Mouse (Mus musculus) erythroblast, embryonic 14.5 days (primary cell): ENCODE results near the gene Trafd1. TPM values are rescaled to one million over a fixed set of nuclear protein-coding genes. Genes with fewer than 3 reads are reported as not detected.

Experiments used
- H3K27me3 ChIP-seq: 2 replicates; pipeline ENCODE4 v1.6.1; 2012; ENCODE audit warnings: inconsistent platforms; ENCODE audit not compliant: control insufficient read depth
- H3K36me3 ChIP-seq: 2 replicates; pipeline ENCODE4 v1.6.1; 2012; ENCODE audit warnings: mild to moderate bottlenecking, inconsistent platforms; ENCODE audit not compliant: control insufficient read depth
- H3K4me1 ChIP-seq: 2 replicates; pipeline ENCODE4 v1.6.1; 2012; ENCODE audit warnings: inconsistent platforms; ENCODE audit not compliant: control insufficient read depth
- H3K4me3 ChIP-seq: replicated peaks from 2 replicates; pipeline ENCODE3; 2012; ENCODE audit warnings: moderate library complexity, mild to moderate bottlenecking, inconsistent platforms
- H3K9me3 ChIP-seq: 2 replicates; pipeline ENCODE4 v1.6.1; 2012; ENCODE audit warnings: low read length, inconsistent platforms, mixed read lengths; ENCODE audit not compliant: control insufficient read depth
- GATA1 ChIP-seq: IDR thresholded peaks from 2 replicates; pipeline ENCODE4 v1.6.1; 2012; ENCODE audit warnings: low read length, inconsistent platforms, mixed read lengths
- TAL1 ChIP-seq: IDR thresholded peaks from 3 replicates; pipeline ENCODE4 v1.6.1; 2012; ENCODE audit warnings: low read length, inconsistent platforms, mixed read lengths
- polyA plus RNA-seq: library from polyadenylated mRNA; stranded (reverse); fragments of >175 nt; gene quantifications from 2 replicates; pipeline ENCODE4 v1.2.3, GENCODE M21; 2012

Trafd1 gene
- polyA plus RNA-seq, 1 experiment: 1.8 TPM

- Histone ChIP-seq H3K27me3 (no peaks in the 10 kb centered on the region), H3K4me3 (peak overlapping the region; percentile 84), H3K9me3 (no peaks in the 10 kb centered on the region), H3K4me1 (peaks cover 67% of the 10 kb centered on the region), H3K36me3 (peaks cover 39% of the 10 kb centered on the region)
- TF ChIP-seq GATA1 (no peak), TAL1 (no peak)
Observed at GRCm38 (mm10) chr5:121398965-121399462, 13.6 kb upstream of the Trafd1 start.

- Histone ChIP-seq H3K4me3 (peak overlapping the region; percentile 84), H3K9me3 (no peaks in the 10 kb centered on the region), H3K27me3 (no peaks in the 10 kb centered on the region), H3K4me1 (peaks cover 62% of the 10 kb centered on the region), H3K36me3 (peaks cover 33% of the 10 kb centered on the region)
- TF ChIP-seq TAL1 (no peak), GATA1 (no peak)
Observed at GRCm38 (mm10) chr5:121398146-121398964, 12.9 kb upstream of the Trafd1 start.

- Histone ChIP-seq H3K4me3 (peak within 1 kb of the TSS; percentile 84), H3K27me3 (no peaks in the 10 kb centered on the region), H3K4me1 (peaks cover 55% of the 10 kb centered on the region), H3K36me3 (peaks cover 25% of the 10 kb centered on the region), H3K9me3 (no peaks in the 10 kb centered on the region)
- TF ChIP-seq TAL1 (no peak), GATA1 (no peak)
Observed at GRCm38 (mm10) chr5:121397187-121398145, 12.0 kb upstream of the Trafd1 start, which contains the start of gene Naa25. Gene Naa25 (plus strand): TSS chr5:121397936.

GRCm38 (mm10) chr5:121395621-121396020 lies 10.2 kb upstream of the Trafd1 start:
- peaks cover 8% of the 10 kb centered on the region for H3K36me3 ChIP-seq
- peaks cover 41% of the 10 kb centered on the region for H3K4me1 ChIP-seq
- no peaks in the 10 kb centered on the region for H3K9me3 ChIP-seq
- H3K4me3 ChIP-seq: no peak overlapping the region
- H3K27me3 ChIP-seq: no peaks in the 10 kb centered on the region
- TF ChIP-seq GATA1 (no peak), TAL1 (no peak)

- Histone ChIP-seq H3K36me3 (no peaks in the 10 kb centered on the region), H3K9me3 (no peaks in the 10 kb centered on the region), H3K27me3 (no peaks in the 10 kb centered on the region), H3K4me3 (no peak overlapping the region), H3K4me1 (peaks cover 26% of the 10 kb centered on the region)
- TF ChIP-seq GATA1 (no peak), TAL1 (no peak)
Observed at GRCm38 (mm10) chr5:121393402-121393801, 8.0 kb upstream of the Trafd1 start.

DNA sequence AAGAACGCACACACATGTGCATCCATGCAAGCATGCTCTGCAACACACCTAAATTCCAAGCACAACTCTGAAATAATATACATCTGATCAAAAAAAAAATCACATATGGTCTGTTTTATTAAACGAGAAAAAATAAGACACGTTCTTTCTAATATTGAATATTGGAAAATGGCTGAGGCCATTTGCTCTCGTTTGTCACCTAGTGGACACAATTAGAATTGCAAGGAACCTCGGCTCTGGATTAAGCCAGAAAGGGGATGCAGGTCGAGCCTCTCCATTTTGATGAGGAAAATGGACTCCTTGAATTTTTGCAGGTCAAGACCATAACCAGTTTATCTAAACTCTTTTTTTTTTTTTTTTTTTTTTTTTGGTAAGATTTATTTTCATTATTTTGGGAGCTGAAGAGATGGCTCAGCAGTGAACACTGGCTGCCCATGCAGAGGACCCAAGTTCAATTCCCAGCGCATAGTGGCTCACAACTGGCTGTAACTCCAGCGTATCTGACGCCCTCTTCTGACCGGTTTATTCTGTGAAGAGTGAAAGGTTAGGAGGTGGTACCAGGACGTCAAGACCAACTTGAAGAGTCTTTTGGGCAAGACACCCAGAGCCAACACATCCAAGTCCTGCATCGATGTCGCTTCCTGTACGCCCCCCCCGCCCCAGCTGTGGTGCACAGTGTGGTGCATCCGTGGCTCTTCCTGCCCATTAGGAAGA lies 7.4 kb upstream of the Trafd1 start:
- H3K4me1 ChIP-seq: peaks cover 24% of the 10 kb centered on the region
- TF ChIP-seq GATA1 (no peak), TAL1 (no peak; the same call in 2 of the 3 replicates)
- H3K9me3 ChIP-seq: no peaks in the 10 kb centered on the region
- no peaks in the 10 kb centered on the region for H3K36me3 ChIP-seq
- no peak overlapping the region for H3K4me3 ChIP-seq
- H3K27me3 ChIP-seq: no peaks in the 10 kb centered on the region

DNA sequence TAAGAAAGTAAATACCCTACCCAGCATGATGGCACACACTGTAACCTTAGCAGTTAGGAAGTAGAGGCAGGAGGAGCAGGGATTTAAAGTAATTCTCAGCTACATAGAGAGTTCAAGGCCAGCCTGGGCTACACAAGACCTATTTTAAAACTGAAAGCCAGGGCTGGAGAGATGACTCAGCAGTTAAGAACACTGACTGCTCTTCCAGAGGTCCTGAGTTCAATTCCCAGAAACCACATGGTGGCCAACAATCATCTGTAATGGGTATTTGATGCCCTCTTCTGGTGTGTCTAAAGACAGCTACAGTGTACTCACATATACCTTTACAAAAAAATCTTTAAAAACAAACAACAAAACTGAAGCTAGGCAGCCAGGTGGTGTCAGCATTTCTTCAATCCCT lies 4.3 kb upstream of the Trafd1 start:
- TF ChIP-seq GATA1 (no peak), TAL1 (no peak)
- peaks cover 30% of the 10 kb centered on the region for H3K4me1 ChIP-seq

GRCm38 (mm10) chr5:121389106-121389505 lies 3.7 kb upstream of the Trafd1 start:
- Histone ChIP-seq H3K36me3 (no peaks in the 10 kb centered on the region), H3K27me3 (peaks cover 3% of the 10 kb centered on the region), H3K4me3 (no peak overlapping the region), H3K4me1 (peaks cover 35% of the 10 kb centered on the region), H3K9me3 (no peaks in the 10 kb centered on the region)
- TF ChIP-seq TAL1: no peak
- TF ChIP-seq GATA1: no peak

More for the DNA sequence above, 4.3 kb upstream of the Trafd1 start:
- H3K4me3 ChIP-seq: no peak overlapping the region
- H3K27me3 ChIP-seq: peaks cover 3% of the 10 kb centered on the region
- H3K9me3 ChIP-seq: no peaks in the 10 kb centered on the region
- H3K36me3 ChIP-seq: no peaks in the 10 kb centered on the region
